Comparison of ENCODE assay signal across 1 mouse cellular context in genomic region chr11:116167884-116168439, GRCm38 (mm10).
TF ChIP-seq lines count a peak whose summit lies in the region.

Fbf1 (minus strand) TSS chr11:116168166.

TF ChIP-seq in CH12.LX, 34 proteins besides CTCF, POLR2A, EP300 and RAD21 (continued from another document):
- TF ChIP-seq ZC3H11A (IDR thresholded peaks at IDR 0.05; ENCODE audit: low read depth, low read length) (no peak), MAZ (IDR thresholded peaks at IDR 0.05; ENCODE audit: low read depth, low read length) (peak; percentile 100), MYC (IDR thresholded peaks at IDR 0.05; ENCODE audit: low read depth, low read length) (peak; percentile 84), JUND (conservative IDR thresholded peaks at IDR 0.05; ENCODE audit: low read depth, low read length) (no peak), RCOR1 (conservative IDR thresholded peaks at IDR 0.05; ENCODE audit: low read depth, low read length) (peak; percentile 66; the same call in 1 of the 2 replicates), GABPA (IDR thresholded peaks at IDR 0.05; ENCODE audit: insufficient replicate concordance, low read depth, low read length) (peak; percentile 79; the same call in 1 of the 2 replicates), ZMIZ1 (IDR thresholded peaks at IDR 0.05; ENCODE audit: low read depth, low read length) (peak; percentile 96; the same call in 1 of the 2 replicates), SIN3A (IDR thresholded peaks at IDR 0.05; ENCODE audit: low read length) (peak; percentile 96), TCF12 (IDR thresholded peaks at IDR 0.05; ENCODE audit: low read depth, low read length) (peak; percentile 82), NELFE (IDR thresholded peaks at IDR 0.05; ENCODE audit: low read depth, low read length) (peak; percentile 93), UBTF (IDR thresholded peaks at IDR 0.05; ENCODE audit: low read depth, low read length) (peak; percentile 74; the same call in 1 of the 2 replicates), ZNF384 (IDR thresholded peaks at IDR 0.05; ENCODE audit: low read depth, low read length) (no peak), NRF1 (IDR thresholded peaks at IDR 0.05; ENCODE audit: low read depth, low read length) (peak; percentile 67), E2F4 (IDR thresholded peaks at IDR 0.05; ENCODE audit: insufficient replicate concordance, low read depth, low read length) (0 out of 2 replicates have a peak, but pooled peaks have one; percentile 5), SMC3 (IDR thresholded peaks at IDR 0.05; ENCODE audit: low read depth, low read length) (no peak), TBP (conservative IDR thresholded peaks at IDR 0.05; ENCODE audit: low read depth, low read length) (no peak), ETS1 (conservative IDR thresholded peaks at IDR 0.05; ENCODE audit: low read depth, low read length) (no peak), BHLHE40 (IDR thresholded peaks at IDR 0.05; ENCODE audit: low read depth, low read length) (peak; percentile 53), HCFC1 (IDR thresholded peaks at IDR 0.05; ENCODE audit: low read depth, low read length) (peak; percentile 99), CHD1 (IDR thresholded peaks at IDR 0.05; ENCODE audit: low read depth, low read length) (no peak), POLR2AphosphoS2 (IDR thresholded peaks at IDR 0.05; ENCODE audit: low read depth, low read length) (peak; percentile 69; the same call in 1 of the 2 replicates)
